Mouse (Mus musculus) cerebellum, postnatal 25 days (tissue): ENCODE data around the gene Lnpep.
"Not testable (repeated sequence)": the region's sequence is repeated elsewhere in the genome, so short reads cannot be mapped to it uniquely, and the experiment has no call there.

Source experiments
- DNase-seq, 2 experiments: peaks; one replicate each; pipeline ENCODE4 v3.0.0; 2021; ENCODE audit warnings: mixed read lengths in 2 of 2

The Lnpep gene

GRCm38 (mm10) chr17:17608416-17608988 is 16.3 kb downstream of the Lnpep start:
- peak; percentile 57 to 71 for DNase-seq

- DNase-seq = no peak
These were observed 20.3 kb downstream of the Lnpep start for GRCm38 (mm10) chr17:17604554-17604953.

GRCm38 (mm10) chr17:17603609-17604008 is 21.2 kb downstream of the Lnpep start:
- no peak for DNase-seq

GRCm38 (mm10) chr17:17602786-17603185 is 22.1 kb downstream of the Lnpep start:
- DNase-seq = no peak

- DNase-seq = no peak
These were observed 22.5 kb downstream of the Lnpep start for GRCm38 (mm10) chr17:17602330-17602729.

- peak; percentile 81 to 91 for DNase-seq
These were observed 24.0 kb downstream of the Lnpep start for GRCm38 (mm10) chr17:17600804-17601252.

GRCm38 (mm10) chr17:17600001-17600400 is 24.8 kb downstream of the Lnpep start:
- DNase-seq = no peak

GRCm38 (mm10) chr17:17598355-17598754 is 26.5 kb downstream of the Lnpep start:
- no peak for DNase-seq

- peak in 1 of 2 experiments; percentile 36 for DNase-seq
These were observed 31.9 kb downstream of the Lnpep start for GRCm38 (mm10) chr17:17592926-17593325.

GRCm38 (mm10) chr17:17587333-17588047 is 37.4 kb downstream of the Lnpep start:
- no peak for DNase-seq

GRCm38 (mm10) chr17:17585115-17585514 is 39.7 kb downstream of the Lnpep start:
- DNase-seq = no peak

GRCm38 (mm10) chr17:17583896-17584295 is 41.0 kb downstream of the Lnpep start:
- DNase-seq = peak in 1 of 2 experiments; percentile 31

- DNase-seq = no peak
These were observed 43.6 kb downstream of the Lnpep start for GRCm38 (mm10) chr17:17581234-17581633.

GRCm38 (mm10) chr17:17576399-17576798 is 48.5 kb downstream of the Lnpep start:
- no peak for DNase-seq

- DNase-seq = peak in 1 of 2 experiments; percentile 23
These were observed 57.8 kb downstream of the Lnpep start for GRCm38 (mm10) chr17:17567071-17567470.

GRCm38 (mm10) chr17:17548958-17549357 is 75.9 kb downstream of the Lnpep start:
- no peak for DNase-seq

GRCm38 (mm10) chr17:17531338-17531737 is 93.5 kb downstream of the Lnpep start:
- no peak for DNase-seq

- DNase-seq = no peak
These were observed 108.3 kb downstream of the Lnpep start for GRCm38 (mm10) chr17:17516384-17517016.

- DNase-seq = no peak
These were observed 118.2 kb downstream of the Lnpep start for GRCm38 (mm10) chr17:17506677-17507076.

GRCm38 (mm10) chr17:17499278-17499677 is 125.6 kb downstream of the Lnpep start:
- no peak for DNase-seq

GRCm38 (mm10) chr17:17498848-17499247 is 126.0 kb downstream of the Lnpep start:
- no peak for DNase-seq

- no peak for DNase-seq
These were observed 128.1 kb downstream of the Lnpep start for GRCm38 (mm10) chr17:17496730-17497129.

GRCm38 (mm10) chr17:17496234-17496633 is 128.6 kb downstream of the Lnpep start:
- not testable (repeated sequence) for DNase-seq

GRCm38 (mm10) chr17:17492116-17492515 is 132.7 kb downstream of the Lnpep start:
- DNase-seq = no peak
